Mouse (Mus musculus): ENCODE measurements around the gene Slc5a2. TPM values are rescaled to one million over a fixed set of nuclear protein-coding genes. Genes with fewer than 3 reads are reported as not detected.
A peak's percentile ranks its signal among the peaks of the same experiment; 100 is the strongest.

The Slc5a2 gene
- total RNA-seq, 4 experiments from 2014 or later: not detected

DNA sequence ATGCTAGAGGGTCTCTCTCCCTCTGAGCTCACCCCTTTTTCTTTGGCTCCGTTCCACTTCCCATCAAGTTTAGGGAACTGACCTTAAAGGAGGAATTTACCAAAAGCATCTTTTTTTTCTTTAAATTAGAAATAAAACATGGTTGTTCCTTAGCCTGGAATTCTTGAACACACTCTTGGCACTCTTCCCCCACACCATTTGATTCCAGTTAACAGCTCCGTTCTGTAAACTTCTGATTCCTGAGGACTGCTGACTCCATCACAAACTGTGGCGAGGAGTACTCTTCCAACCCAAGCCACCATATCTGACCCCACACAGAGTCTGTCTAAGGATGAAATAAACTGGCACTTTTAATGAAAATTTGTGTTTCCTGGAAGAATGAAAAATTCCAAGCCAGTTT, 35.5 kb downstream of the Slc5a2 start:
- no peak for DNase-seq

DNA sequence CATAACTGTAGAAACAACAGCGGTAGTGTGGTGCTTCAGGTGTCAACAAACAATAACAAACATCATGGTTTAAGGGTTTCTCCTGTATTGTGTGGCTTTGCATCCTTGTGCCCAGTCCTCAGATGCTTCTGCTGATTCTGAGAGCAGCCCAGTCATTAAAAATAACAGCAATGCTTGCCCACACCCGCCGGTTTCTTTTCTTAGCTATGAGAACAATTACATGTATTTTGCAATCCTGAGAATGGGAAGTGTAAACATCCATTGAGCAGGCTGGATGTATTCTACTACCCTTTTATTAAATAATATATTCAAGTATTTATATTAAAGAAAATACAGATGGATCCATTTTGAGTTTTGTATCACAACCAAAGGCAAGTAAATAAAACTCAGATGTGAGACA, 36.7 kb downstream of the Slc5a2 start:
- DNase-seq: no peak

DNA sequence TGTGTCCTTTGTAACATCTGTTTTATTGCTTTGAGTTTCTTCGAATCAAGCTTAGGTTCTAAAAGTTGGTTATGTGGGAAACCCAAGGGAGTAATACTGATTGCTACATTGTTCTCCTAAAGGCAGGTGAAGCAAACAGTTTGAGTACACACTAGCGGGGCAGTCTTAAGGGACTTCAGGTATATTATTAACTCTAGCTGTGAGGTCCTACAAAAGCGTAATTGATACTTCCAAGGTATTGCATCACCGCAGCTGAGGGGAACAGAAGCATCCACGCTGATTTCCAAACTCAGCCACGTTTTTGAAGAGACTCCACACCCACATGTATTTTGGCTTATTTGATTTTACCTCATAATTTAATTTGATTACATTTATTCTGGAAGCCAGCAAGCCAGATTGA, 38.7 kb downstream of the Slc5a2 start:
- DNase-seq: no peak

DNA sequence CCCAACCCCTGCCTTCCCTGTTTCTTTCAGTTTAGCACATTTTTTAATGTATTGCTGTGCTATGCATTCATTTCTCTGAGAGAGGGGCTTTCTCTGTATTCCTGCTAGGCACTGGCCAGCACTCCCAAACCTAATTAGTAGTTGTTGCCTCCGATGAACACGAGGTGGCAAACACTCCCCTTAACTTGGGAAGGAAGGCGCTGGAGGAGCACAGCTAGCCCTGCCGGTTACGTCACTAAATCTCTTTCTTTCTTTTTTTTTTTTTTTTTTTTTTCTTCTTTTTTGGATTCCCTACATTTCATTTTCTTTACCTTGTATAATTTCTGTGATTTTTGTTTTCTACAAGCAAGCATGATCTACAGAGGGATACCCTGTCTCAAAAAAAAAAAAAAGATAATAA, 39.5 kb downstream of the Slc5a2 start:
- DNase-seq: no peak

DNA sequence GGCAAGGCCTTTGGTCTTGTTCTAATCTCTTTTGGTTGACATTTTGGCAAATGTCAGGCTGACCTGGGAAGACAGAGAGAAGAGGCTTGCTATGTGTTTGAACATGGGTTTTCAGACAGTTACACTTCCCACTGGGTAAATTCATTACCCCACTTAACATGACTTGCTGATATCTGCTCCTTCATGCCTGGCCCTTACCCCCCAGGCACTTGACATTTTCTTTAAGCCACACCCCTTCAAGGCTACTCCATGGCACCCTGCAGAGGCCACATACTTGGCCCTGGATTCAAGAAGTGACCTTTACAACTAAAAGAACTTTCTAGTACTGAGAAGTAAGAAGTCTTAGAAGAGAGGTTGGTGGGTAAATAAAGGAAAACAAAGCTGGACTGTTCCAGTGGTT, 42.4 kb downstream of the Slc5a2 start:
- no peak for DNase-seq

DNA sequence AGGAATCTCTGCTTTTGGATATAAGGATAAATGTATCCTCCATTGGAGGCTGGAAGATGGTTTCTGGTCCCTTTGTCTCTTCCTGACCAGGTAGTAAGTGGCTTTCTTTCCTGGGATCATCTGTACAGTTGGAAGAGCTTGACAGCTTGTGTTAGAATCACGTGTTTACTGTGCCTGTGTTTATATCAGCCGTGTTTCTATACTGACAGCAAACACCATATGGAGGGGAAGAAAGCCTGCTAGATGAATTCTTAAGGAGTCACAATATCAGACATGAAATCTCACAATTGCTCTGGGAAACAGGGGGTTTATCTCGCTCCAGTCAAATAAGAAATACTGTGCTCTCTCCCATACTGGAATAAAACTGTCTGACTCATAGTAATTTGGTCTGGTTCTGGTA, 43.8 kb downstream of the Slc5a2 start:
- DNase-seq: no peak

DNA sequence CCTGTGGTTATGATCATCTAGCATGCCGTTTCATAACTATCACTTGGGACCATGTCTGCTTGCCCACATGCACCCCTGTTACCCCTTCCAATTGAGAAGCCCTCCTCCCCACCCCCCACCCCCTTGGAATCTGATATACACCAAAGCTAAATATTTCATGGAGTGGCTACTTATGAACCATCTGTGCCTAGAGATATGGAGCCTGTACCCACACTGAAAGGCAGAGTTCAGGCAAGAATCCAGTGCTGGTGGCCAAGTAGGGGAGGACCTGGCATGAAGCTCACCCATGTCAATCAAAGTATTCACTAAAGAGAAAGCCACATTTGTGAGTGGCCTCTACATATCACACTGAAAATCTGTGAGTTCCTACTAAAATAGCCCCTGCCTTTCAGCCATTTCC, 44.3 kb downstream of the Slc5a2 start:
- no peak for DNase-seq

DNA sequence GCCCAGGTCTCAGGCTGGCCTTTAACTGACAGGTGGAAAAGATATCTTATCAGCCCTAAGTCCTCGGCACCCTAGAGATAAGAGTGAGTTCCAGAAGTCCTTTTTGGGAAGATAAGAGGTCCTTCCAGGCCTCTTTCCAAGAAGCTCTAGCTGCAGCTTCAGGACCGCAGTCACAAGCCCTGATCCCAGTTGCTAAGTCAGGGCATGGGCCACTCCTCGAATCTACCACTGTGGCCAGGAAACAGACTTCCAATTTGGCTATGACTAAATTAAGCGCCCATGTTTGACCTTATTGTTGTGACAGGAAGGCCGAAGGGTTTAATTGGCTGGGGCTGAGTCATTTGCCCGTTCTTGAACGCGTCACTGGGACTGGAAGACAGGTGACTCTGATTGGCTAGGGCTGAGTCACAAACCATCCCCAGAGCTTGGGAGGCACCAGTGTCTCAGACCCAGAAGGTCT, 44.8 kb downstream of the Slc5a2 start:
- peak; percentile 84 for DNase-seq

DNA sequence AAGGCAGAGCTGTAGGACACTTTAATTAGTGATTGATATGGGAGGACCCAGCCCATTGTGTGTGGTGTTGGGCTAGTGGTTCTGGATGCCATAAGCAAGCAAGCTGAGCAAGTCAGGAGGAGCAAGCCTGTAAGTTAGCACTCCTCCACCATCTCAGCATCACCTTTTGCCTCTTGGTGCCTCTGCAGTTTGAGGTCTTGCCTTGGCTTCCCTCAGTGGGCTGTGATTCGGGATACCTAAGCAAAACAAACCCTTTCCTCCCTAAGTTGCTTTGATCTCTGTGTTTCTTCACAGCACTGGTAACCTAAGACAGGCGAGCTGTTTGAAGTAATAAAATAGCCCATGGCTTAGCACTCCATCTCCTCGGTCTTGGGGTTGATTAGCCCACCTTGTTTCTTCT, 45.8 kb downstream of the Slc5a2 start:
- no peak for DNase-seq

DNA sequence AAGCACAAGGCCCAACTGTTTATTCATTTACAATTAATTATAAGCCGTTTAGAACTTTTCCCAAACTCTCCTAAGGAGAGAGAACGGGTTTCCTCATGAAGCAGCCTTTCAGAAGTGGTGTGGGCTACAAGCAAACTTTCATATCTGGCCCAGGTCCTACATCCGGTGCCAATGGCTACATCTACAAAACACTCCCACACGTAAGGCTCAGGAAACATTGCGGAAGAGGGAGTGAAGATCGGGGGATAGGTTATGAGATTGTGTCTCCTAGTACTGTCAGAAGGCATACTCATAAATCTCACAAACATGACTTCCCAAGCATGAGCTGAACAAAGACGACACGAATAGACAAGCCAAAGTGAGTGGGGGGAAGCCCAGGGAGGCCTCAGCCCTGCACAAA, 46.4 kb downstream of the Slc5a2 start:
- no peak for DNase-seq

DNA sequence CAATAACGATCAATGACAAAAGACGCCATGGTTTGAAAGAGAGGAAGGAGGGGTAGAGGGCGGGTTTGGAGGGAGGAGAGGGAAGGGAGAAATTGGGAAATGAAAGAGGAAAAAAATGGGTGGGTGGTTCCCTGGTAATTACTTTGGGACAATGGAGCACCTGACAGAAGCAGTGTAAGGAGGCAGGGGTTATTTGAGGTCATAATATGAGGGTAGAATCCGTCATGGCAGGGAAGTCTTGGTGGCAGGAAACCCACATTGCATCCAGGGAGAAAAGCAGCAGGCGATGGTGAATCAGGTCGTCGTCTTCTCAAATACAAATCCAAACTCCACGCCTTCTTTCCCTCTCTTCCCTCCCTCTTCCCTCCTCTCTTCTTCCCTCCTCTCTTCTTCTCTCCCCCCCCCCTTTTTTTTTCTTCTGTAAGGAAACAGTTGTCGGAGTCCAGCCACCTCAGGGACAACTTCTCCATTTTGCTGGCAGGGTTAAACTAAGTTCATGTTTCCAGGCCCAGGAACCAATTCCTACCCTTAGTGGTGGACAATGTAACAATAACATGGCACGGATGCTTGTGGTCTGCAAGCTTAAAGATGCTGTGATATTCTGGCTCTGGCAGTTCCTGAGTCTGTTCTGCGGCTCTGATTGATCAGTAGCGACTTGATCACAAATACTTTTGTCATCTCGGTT, 47.1 kb downstream of the Slc5a2 start:
- DNase-seq: no peak

DNA sequence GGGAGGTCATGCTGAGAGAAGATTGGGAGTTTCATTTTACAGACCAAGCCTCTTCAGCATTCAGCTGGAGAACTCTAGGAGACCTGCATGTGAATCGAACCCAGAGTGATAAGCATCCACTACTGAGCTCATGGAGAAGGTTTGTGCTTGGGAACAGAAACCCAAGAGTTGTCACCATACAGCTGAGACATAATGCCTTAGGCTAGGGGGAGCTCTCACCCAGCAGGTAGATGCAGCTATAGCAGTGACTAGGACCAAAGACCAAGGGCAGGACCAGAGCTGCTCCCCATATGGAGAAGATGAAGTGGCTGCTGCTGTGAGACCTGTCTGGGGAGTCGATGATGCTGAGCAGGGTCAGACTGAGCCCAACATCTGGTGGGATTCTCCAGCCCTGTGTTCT, 48.1 kb downstream of the Slc5a2 start:
- no peak for DNase-seq

DNA sequence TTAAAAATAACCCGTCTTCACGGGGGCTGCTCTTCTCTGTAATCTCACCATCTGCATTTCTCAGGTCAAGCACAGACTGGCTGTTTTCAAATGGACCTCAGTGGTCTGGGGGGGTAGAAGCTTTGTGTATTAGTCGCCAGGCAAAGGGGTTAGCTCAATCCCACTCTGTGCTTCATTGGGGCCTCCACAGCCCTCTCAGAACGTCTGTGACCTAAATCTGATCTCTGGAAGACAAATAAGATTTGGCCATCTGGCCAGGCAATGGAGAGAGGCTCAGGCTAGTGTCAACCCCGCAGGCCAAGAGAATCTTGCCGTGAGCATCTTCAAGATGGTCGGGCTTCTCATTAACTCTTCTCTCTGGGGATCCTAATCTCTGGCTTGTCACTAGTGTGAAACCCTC, 49.0 kb downstream of the Slc5a2 start:
- DNase-seq: no peak

DNA sequence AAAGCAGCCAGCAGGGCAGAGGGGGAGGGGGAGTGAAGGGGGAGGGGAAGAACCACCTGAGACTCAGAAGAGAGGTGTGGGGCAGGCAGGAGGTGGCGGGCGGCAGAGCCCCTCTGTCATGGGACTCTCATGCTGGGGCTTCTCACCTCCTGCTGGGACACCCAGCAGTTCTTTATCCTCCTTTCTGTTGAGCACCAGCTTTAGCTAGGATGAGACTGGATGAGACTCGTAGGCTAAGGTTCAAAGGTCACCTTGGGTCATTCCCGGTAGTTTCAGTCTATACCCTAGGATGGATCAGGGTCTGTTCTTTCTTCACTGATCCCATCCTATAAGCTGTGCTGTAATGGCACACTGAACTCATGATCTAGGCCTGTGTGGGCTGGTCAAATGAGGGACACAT, 51.6 kb downstream of the Slc5a2 start:
- DNase-seq: no peak

DNA sequence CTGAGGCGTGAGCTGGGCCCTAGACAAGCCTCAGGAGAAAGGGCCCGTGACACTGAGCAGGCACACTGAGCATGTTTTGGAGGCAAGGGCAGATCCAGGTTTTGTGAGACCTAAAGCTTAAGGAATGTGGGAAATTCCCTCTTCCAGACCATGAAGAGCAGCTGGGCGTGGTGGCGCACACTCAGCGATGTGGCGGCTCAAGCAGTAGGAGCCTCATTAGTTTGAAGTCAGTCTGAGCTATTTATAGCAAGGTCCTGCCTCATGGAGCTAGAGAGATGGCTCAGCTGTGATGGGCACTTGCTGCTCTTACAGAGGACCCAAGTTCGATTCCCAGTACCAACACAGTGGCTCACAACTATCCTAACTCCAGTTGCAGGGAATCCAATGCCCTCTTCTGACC, 53.7 kb downstream of the Slc5a2 start:
- DNase-seq: no peak

DNA sequence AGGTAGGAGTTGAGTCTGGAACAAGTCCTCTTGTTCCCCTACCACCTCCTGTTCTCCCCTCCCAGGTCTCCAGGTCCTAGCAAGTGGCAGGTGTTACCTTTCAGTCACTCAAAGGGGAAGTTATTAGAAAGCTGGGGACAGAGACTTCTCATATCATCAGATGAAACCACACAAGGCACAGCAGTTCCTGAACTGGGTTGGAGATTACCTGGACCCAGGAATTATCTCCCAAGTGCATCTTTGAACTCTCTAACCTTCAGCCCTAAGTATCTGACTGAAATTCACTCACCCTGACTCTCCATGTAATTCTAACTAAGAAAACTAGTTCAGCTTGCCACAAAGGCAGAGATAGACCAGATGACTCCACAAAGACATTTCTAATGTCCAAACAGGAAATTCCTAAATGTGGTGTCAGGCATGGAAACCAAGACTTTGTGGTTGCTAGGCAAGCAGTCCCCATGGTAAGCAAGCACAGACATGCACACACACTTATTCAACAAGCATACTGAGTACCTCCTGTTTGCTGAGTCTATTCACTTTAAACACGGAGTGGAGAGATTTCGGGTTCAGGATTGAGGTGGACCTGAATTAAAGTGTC, 54.9 kb downstream of the Slc5a2 start:
- no peak for DNase-seq

DNA sequence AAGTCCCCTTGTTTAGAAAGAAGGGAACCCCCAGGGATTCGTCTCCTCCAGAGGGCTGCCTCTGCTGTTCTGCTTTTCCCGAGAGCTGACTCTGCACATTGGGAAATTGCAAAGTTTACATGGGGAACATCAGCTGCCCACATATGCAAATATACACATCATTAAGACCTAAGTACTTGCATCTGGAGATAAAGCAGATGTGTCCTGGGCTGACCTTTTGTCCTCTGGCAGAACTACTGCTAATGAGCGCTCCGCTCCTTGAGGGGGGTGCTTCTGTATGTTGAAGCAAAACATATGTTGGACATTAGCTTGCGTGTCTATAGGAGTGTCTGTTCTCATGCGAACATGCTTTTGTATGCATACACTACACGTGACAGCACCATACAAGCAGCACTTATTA, 55.8 kb downstream of the Slc5a2 start:
- DNase-seq: no peak

Small RNA genes within 50 kb of the gene (microRNA-seq; reads per million reads assigned to microRNA genes)
- gene Mir3103: 0.67 to 0.88 reads per million in 2 experiments

Other genes with a start within 250 kb of the Slc5a2 start
- 1 to 10 TPM; 5.6 to 6.9 (median 6.4) TPM for gene Itgam, start 203.0 kb upstream of the Slc5a2 start, total RNA-seq (2022)
- gene Gm49368, start 203.0 kb upstream of the Slc5a2 start, total RNA-seq (2022): under 1 TPM in 1 of 4 experiments, not detected in 3; 0.11 TPM
- gene Itgax, start 136.1 kb upstream of the Slc5a2 start, total RNA-seq (2022): 1 to 10 TPM; 1.6 to 9.6 (median 5.1) TPM
- under 1 TPM in 2 of 4 experiments, not detected in 2; 0.40 to 0.46 TPM for gene Itgad, start 111.3 kb upstream of the Slc5a2 start, total RNA-seq (2022)
- 1 to 10 TPM in 2 of 4 experiments, not detected in 2; 4.1 to 5.3 TPM for gene Cox6a2, start 59.3 kb upstream of the Slc5a2 start, total RNA-seq (2022)
- 10 to 100 TPM; 23.2 to 30.2 (median 24.4) TPM for gene Armc5, start 28.3 kb upstream of the Slc5a2 start, total RNA-seq (2022)
- gene 9130023H24Rik, start 27.6 kb upstream of the Slc5a2 start, total RNA-seq (2022): 10 to 100 TPM in 2 of 4 experiments, 1 to 10 TPM in 2; 8.8 to 11.7 (median 9.9) TPM
- 10 to 100 TPM; 17.0 to 24.2 (median 20.5) TPM for gene Tgfb1i1, start 18.8 kb upstream of the Slc5a2 start, total RNA-seq (2022)
- gene BC017158, start 32.5 kb downstream of the Slc5a2 start, total RNA-seq (2022): 10 to 100 TPM; 33.0 to 64.0 (median 46.6) TPM
- gene Rgs10, start 153.1 kb downstream of the Slc5a2 start, total RNA-seq (2022): 10 to 100 TPM; 10.8 to 15.5 (median 12.3) TPM
- 100 to 1,000 TPM in 2 of 4 experiments, 10 to 100 TPM in 2; 95.2 to 109 (median 102) TPM for gene Tial1, start 196.1 kb downstream of the Slc5a2 start, total RNA-seq (2022)

Data from adrenal gland, adult 8-10 months (tissue).